Mouse (Mus musculus) layer of hippocampus, postnatal 14 days (tissue): ENCODE data around the gene Pgm5. TPM values are rescaled to one million over a fixed set of nuclear protein-coding genes. Genes with fewer than 3 reads are reported as not detected.

Source experiments
- DNase-seq, 2 experiments: peaks; one replicate each; pipeline ENCODE4 v3.0.0; 2021 to 2022; ENCODE audit warnings: low spot score in 2 of 2, mixed read lengths in 1 of 2
- total RNA-seq, 2 experiments: library from RNA; stranded (reverse); gene quantifications; 2 replicates each; pipeline ENCODE4 v1.2.3; 2021

Gene Pgm5
- total RNA-seq, 2 experiments from 2014 or later, result 3.1 to 3.8 TPM

DNA sequence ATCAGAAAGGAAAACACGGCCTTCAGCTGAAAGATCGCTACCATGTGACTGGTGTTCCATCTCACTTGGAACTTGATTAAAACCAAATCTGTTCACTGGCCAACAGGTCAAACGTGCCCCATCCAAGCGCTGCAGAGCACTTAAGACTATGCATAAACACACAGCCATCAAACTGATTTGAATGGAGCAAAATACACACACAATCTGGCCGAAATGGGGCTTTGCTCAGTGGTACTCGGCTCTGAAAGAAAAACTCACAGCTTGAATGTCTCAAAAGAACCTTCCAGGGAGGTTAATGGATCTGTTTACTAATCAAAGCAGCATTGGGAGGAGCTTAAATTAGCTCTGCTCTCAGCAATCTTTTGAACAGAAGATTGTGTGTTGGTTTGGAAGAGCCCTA, 81.7 kb downstream of the Pgm5 start:
- peak in 1 of 2 experiments; percentile 8 for DNase-seq

- DNase-seq, result no peak
These were observed 91.3 kb downstream of the Pgm5 start for GRCm38 (mm10) chr19:24770345-24770744.

DNA sequence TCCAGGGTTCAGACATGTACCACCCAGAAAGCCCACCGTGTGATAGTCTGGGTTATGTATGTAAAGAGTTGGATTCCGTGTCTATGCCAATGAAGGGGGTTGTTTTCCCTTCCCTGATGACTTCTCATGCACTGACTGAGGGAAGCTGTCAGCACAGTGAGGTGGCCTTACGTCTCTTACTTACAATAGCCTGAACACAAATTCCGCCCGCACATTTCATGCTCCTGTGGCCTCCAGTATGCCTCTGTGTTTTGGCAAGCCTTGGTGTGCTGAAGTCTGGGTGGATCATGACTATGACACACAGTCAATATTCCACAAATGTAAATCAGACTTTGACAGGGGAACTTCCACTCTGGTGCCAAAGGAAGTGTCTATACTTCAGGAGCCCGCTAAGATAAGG, 94.3 kb downstream of the Pgm5 start:
- DNase-seq, result no peak

GRCm38 (mm10) chr19:24762473-24763149, 99.0 kb downstream of the Pgm5 start:
- DNase-seq, result no peak

- DNase-seq, result no peak
These were observed 105.0 kb downstream of the Pgm5 start for GRCm38 (mm10) chr19:24756627-24757026.

DNA sequence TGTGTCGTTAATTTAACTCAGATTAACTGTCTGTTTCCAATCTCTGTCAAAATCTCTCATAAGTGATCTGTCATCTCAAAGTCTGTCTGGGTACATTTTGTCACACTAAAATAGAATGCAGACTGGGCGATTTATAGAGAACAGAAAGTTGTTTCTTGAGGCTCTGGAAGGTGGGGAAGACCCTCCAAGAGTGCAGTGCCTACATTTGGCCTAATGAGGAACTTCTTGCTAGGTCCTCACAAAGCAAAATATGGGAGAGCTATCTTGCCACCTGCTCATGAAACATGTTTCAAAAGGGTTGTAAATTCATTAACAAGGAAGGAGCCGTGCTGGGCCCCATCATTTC, 107.2 kb downstream of the Pgm5 start:
- no peak for DNase-seq

DNA sequence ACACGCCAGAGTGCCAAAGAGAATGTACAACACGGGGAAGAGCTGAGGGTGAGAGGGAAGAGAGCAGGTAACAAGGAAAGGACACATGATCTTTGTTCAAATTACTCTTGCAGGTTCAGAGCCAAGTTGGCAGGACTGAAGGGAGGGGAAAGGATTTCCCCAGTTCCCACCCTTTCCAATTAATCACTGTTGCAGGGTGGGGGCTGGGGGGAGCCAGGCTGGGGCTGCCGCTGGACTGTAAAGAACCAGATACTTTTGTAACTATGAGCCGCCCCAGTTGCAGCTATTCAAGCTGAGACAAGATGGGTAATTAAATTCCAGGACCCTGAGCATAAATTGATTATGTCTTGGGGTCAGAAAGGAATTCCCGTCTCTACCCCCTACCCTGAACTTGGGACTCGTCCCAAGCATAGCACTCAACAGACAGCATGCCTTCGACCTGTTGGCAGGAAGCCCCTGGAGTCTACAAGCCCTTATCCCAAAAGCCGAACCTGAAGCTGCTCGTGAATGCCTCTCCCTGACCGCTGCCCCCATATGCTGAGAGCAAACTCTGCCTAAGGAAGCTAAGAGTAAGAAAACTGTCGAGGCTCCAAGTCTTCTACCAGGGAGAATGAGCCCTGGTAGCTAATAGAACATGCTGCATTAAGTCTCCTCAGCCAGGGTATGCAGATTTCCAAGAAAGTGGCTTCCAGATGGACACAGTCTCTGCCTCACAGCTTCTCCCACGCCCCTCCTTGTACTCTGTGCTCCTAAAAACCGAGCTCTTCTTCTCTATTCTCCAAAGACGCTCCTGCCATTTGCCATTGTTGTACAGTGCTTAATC, 107.8 kb downstream of the Pgm5 start:
- peak in 1 of 2 experiments; percentile 44 for DNase-seq

DNA sequence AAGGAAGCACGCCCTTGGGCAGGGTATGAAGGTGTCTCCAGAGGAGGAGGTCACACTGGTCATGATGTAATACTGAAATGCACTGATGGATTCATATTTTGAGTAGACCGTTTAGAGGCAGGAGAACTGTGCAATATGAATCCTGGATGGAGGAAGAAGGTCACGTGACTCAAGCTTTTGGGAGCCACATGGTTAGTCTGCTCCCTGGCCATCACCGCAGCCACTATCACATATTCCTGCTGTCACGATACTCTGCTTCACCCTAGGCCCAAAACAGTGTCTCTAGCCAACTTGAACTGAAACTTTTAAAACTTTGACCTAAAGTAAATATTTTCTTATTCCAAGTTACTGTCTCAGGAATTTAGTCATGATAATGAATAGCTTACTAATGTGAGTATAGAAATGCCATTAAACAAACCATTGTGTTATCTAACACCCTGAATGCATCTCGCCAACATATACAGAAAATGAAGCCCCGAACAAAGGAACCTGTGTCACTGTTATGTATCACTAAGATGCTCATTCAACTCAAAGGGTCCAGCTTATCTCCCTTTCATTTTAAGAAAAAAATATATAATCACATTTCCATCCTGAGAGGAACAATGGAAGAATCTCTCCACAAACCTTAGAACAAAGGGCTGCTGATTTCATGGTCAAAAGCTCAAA, 108.6 kb downstream of the Pgm5 start:
- DNase-seq, result no peak

DNA sequence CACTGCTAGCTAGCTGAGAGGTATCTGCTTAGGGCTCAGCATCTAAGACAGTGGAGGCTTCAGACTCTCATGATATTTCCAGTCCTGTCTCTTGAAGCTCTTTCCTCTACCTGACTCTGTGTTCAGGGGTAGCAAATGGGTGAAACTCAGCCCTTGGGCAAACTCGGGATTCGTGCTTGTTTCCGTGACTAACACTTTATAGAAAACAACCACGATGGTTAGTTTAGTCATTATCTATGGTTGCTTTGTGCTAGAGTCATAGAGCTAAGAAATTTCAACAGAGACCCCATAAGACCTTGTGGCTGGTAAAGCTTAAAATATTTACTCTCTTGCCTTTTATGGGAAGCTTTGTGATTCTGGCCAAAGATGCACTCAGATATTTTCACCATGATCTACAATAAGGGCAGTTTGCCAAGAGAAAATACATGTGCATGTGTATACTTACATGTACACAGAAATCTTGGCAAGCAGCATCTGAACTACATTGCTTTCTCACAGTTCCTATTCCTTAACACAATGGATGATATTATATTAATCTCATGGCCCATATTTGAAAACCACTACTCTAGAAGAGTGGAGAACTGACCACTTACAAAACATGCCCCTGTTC, 115.3 kb downstream of the Pgm5 start:
- DNase-seq, result no peak

GRCm38 (mm10) chr19:24742606-24743005, 119.0 kb downstream of the Pgm5 start:
- no peak for DNase-seq

GRCm38 (mm10) chr19:24738786-24739185, 122.9 kb downstream of the Pgm5 start:
- DNase-seq, result no peak

GRCm38 (mm10) chr19:24738026-24738425, 123.6 kb downstream of the Pgm5 start:
- no peak for DNase-seq

DNA sequence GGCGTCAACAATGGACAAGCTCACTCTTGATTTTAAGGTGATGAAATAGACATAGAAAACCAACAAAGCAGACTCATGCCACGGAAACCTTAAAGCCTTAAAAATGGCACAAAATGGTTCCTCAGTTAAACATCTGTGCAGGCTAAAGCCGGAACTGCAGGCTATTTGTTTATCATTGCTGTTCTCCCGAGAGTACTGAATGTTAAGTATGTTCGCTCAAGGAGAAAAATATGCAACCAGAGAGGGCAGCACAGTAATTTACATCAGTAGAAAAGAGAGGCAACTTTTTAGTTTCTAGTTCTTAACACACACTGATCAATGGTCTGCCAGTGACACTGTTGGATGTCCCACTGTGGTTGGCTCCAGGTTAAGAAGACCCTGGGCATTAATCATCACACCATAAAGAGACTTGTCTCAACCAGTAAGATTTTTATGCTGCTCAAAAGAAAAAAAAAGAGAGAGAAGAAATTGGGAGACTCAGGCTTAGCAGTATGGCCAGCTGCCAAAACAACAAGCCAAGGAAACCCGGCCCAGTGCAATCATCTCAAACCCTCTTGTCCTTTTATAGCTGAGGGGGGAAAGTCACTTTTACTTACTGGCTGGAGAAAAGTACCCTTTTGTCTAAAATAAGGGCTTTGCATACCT, 126.0 kb downstream of the Pgm5 start:
- no peak for DNase-seq

DNA sequence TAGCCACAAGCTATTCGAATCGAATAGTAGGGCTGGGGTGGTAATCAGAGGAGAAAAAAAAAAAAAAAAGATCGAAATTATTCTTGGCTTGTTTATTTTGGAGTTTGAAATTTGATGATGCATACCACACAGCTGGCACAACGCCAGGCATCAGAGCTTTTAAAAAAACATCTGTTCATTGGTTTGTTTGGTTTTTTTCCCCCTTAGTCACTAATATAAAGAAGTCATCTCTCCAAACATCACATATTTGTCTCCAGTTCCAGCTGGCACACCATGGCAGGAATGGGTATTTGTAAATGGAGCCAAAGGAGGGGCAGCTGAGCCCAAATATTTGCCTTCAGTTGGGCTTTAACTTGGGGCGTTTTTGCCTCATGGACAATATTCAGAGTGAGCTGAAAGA, 131.0 kb downstream of the Pgm5 start:
- no peak for DNase-seq

DNA sequence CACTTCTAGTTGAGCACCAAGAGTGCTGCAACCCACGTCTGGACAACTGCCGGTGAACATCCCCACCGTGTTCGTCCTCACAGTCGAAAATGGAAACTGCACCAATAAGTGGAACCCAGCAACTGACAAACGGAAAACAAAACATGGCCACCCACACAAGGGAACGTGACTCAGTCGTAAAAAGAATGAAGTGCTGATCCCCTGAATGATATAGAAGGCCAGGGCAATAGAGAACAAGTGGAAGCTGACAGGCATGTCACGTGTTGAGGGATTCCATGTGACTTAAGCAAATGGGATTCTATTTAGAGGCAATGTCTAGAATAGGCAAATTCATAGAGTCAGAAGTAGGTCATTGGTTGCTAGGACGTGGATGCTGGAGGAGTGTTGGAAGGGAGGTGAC, 137.3 kb downstream of the Pgm5 start:
- DNase-seq, result no peak

GRCm38 (mm10) chr19:24720448-24720847, 141.2 kb downstream of the Pgm5 start:
- DNase-seq, result no peak

GRCm38 (mm10) chr19:24719504-24719903, 142.2 kb downstream of the Pgm5 start:
- DNase-seq, result no peak

DNA sequence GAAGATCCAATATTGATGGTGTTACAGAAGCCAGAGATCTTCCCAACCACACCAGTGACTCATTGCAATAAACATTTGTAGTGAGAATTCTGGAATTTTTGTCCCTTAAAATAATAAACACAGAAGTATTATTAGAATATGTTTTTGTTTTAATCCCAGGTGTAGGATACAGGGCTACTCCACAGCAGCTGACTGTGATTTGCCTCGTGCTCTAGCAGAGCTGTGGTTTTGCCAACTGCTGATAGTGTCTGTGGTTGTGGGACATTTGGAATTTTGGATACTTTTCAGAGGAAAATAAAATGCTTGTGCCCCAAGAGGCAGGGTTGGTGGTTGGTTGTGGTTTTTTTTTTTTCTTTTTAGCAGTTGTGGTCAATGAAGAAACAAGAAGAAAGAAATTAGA, 143.6 kb downstream of the Pgm5 start:
- DNase-seq, result no peak

GRCm38 (mm10) chr19:24716303-24717097, 145.2 kb downstream of the Pgm5 start:
- DNase-seq, result peak in 1 of 2 experiments; percentile 64

DNA sequence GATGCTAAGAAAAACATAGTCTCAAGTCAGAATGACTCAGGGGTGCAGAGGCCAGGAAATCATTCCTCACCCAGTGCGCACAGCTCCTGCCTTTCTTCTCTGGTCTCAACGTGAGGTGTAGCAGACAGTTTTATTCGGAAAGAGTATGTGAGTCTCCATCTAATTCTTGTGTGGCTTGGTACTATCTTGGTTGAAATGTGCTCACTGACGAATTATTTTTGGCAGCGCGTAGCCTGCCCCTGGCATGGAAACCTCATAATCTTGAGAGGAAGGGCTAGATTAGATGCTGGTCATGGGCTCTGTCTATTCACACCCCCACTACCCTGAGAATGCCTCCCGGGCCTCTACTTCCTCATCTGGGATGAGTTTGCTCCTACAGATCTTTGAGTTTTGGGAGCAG, 153.6 kb downstream of the Pgm5 start:
- DNase-seq, result no peak
